Mouse (Mus musculus) mature B cell (primary cell): ENCODE measurements around the gene Tram2.

Source experiments
- in situ Hi-C: fragments of 300-500 bp; cut with MboI; formaldehyde crosslinking; loops from 2 replicates; pipeline ENCODE4 v1.14.3; 2019

Gene Tram2

GRCm38 (mm10) chr1:21014463-21014862 is 64.6 kb downstream of the Tram2 start:
- in situ Hi-C loops, result no loop called here

- in situ Hi-C loops, result no loop called here
Measured at GRCm38 (mm10) chr1:21010282-21010800, 68.7 kb downstream of the Tram2 start.

DNA sequence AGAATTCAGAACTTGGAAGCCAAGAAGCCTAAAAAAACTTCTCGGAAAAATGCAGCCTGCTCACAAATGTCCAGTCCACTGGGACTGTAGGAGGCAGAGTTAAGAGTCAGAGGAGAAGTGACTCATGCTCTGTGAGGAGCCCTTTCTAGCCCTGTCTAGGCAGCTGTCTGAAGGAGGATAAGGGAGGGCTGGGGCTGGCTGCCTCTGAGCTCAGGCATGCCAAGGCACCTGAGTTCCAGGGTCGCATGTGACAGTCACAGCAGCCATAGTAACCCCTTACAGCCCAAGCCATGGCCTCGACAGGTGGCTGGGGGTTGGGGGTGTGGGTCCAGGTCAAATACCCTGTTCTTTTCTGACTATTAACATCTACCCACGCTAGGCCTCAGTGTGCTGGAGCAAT is 70.1 kb downstream of the Tram2 start:
- in situ Hi-C loops, result no loop called here

DNA sequence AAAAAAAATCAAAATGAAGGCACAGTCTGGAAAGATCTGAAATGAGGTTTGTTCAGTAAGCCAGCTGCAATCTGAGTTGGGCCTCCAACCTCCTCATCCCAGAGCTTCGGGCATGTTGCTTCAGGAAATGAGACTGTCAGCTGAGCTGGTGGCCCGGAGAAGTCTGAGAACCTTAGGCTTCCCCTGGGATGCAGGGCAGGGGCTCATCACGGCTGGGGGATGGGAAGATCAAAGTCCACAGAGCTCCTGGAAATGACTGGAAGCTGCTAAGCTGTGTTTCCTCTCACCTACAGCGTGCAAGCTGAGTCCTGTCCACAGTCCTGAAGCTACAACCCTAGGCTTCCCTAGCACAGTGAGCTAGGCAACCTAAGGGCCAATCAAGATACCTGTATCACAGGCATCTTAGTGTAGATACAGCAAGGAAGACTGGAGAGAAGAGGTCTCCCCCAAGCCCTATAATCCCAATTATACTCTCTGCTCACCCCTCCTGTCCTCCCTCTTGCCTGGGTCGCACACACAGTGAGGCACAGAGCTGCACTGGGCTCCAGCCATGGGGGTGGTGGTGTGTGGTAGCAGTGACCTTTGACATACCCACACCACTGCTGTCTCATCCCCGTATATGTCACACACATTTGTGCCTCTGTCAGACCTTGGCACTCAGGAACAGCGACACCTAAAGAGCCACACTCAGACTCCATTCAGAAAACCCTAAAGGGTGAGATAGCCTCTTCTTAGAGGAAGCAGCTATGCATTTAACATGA is 70.9 kb downstream of the Tram2 start:
- in situ Hi-C loops, result no loop called here

DNA sequence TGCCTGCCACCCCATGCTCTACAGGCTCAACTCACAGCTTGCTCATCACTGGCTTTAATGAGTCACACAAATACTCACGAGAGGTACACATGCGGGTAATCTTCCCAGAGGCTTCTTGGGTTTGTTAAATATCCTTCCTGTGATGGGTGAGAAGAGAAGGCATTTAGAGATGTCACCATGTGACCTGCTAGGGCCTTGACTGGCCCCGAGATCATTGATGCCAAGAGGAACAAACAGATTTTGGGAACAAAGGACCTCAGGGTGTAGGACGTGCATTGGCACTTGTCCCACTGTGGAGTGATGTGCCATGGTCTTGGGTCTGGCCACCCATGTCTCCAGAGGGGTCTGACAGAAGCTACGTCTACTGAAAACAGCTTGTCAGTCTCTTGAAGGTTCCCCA is 72.3 kb downstream of the Tram2 start:
- in situ Hi-C loops, result no loop called here

DNA sequence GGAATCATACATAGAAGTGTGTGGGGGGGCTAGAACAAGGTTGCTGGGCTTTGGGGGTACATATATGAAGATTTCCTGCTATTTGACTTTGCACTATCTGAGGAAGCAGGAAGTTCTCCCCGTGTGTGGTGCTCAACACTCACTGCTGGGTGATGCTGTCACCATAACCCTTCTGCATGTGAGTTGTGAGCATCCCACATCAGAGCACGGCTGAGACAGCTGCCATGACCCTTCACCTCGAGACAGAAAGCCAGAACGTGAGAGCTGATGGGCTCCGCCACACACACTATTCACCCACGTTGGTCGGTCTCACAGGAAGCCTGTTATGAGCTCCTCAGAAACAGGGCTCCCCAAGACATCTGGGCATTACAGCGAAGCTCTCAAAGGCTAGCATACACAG is 74.4 kb downstream of the Tram2 start:
- in situ Hi-C loops, result no loop called here

DNA sequence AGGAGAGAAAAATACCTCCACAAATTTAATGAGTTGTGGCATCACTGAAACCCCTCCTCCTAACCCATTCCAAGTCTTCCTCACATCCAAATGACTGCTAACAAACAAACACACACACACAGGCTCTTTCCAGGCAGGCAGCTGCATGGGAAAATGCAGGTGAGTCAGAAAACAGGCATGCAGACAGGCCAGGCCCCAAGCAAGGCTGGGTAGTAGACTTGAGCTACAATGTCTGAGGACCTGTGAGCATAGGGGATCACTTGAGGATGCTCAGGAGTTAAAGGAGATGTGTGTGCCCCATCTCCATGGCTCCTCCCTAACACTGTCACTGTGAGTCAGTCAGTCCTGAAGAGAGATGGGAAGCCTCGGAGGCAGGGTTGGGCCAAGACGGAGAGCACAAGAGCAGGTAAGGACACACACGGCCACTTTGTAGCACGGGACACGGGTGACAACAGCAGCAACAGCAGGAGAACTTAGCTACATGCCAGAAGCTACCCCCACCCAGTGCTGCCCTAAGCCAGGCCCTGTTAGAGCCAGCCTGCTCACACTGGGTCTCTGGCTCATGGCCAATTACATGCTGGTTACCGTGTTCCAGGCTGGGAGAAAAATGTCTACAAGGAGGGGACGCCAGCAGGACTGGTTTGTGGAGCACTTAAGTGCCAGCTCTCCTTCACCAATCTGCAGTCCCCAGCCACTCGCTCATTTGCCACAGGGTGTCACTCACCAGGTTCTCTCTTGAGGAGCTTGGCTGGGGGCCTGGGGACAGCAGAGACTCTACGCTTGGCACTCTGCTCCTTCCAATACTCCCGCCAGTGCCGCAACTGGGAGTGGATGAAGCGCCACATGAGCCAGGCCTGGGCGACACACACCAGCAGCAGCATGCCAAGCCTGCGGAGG is 76.5 kb downstream of the Tram2 start:
- in situ Hi-C loops, result no loop called here

DNA sequence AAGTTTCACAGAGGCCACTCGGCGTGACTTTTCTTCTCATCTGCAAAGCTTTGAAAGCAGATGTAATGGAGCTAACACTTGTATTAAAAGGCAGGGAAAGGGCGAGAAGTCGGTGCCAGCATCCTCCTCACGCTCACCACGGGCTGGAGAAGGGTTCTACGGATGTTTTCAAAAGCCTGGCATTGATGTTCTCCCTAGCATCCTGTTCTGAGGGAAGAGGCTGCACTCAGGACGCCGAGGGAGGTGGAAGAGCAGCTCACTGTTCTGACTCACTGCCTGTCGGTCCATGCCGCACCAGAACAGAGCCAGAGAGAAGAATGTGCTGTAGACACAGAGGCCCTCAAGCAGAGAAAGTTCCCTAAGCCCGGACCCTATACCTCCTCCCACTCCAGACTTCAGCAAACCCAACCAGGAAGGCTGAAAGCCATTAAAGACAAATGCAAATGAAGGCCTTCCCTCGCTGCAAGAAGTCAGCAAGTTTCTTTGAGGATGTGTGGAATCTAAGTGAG is 81.1 kb downstream of the Tram2 start:
- in situ Hi-C loops, result no loop called here

- in situ Hi-C loops, result no loop called here
Measured at GRCm38 (mm10) chr1:20997328-20997689, 81.7 kb downstream of the Tram2 start.

GRCm38 (mm10) chr1:20996603-20997327 is 82.3 kb downstream of the Tram2 start:
- in situ Hi-C loops, result no loop called here

- in situ Hi-C loops, result no loop called here
Measured at GRCm38 (mm10) chr1:20995331-20995986, 83.6 kb downstream of the Tram2 start.

- in situ Hi-C loops, result no loop called here
Measured at GRCm38 (mm10) chr1:20994338-20994737, 84.7 kb downstream of the Tram2 start.

DNA sequence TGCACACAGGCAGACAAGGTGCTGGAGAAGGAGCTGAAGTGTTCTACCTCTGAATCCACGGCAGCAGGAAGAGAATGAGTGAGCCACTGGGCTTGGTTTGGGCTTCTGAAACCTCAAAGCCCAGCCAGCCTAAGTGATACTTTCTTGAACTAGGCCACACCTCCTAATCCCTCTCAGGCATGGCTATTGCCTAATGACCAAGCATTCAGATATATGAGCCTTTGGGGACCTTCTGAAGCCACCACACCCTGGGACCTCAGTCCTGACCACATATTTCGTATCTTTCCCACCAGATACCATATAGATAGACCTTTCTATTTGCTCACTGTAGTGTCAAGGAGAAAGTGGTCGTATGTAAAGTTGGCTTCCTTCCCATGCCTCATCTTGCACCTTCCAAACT is 85.3 kb downstream of the Tram2 start:
- in situ Hi-C loops, result no loop called here

GRCm38 (mm10) chr1:20989461-20990083 is 89.5 kb downstream of the Tram2 start:
- in situ Hi-C loops, result no loop called here

DNA sequence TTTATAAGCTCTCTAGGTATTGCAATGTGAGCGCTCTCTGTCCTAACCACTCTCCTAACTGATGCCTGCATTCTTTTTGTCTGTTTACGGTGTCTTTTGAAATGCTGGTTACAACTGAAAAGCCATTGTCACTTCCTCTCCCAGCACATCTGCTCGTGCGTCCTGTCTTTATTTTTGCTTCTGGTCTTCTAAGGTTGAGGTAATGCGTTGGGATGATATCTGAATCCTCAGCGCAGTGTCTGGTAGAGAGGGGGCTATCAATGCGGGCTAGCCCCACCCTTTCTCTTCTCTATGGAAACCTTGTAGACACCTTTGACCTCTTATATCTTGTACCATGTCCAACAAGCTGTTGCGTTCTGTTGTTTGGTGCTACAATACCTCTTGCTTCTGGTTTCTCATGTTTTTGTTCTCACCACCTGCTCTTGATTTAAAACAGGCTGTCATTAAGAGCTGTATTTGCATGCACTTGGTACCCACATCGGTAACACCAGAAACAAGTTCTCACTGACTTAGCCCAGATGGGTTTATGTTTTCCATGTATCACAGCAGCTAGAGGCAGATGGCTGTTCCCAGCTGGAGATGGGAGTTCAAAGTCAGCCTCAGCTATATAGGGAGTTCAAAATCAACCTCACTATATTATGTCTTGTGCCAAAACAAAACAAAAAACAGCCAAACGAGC is 92.5 kb downstream of the Tram2 start:
- in situ Hi-C loops, result no loop called here

- in situ Hi-C loops, result no loop called here
Measured at GRCm38 (mm10) chr1:20984582-20984981, 94.4 kb downstream of the Tram2 start.

DNA sequence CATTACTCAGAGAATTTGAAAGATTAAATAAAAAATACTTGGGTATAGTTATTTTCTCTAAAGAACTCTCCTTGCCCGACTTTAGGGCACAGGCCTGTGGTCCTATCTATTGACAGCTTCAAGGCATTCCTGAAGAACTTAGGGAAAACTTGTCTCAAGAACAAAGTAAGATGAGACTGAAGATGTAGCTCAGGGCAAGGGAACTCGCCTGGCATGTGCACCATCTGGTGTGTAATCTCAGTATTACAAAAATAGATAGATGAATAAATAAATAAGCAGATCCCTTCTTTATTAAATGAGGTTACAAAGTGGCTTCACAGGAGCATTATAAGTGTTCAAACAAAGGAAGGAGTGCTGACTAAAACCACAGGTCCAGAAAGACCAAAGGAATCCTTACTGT is 94.9 kb downstream of the Tram2 start:
- in situ Hi-C loops, result no loop called here

- in situ Hi-C loops, result no loop called here
Measured at GRCm38 (mm10) chr1:20981764-20982163, 97.3 kb downstream of the Tram2 start.

DNA sequence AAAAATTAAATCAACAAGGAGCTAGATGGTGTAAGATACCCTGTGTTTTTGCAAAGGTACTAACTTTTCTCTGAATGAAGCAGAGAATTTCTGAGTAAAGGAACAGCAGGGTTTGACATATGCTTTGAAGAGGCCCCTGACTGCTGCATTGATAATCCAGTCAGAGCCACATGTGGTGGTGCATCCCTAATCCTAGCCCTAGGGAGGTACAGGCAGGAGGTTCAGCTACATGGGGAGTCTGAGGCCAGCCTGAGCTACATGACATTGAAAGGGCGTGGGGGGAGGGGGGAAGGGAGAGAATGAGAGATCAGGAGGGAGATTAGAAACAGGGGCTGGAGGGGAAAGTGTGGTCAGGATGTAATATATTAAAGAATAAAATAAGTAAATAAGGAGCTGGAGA is 98.5 kb downstream of the Tram2 start:
- in situ Hi-C loops, result no loop called here

DNA sequence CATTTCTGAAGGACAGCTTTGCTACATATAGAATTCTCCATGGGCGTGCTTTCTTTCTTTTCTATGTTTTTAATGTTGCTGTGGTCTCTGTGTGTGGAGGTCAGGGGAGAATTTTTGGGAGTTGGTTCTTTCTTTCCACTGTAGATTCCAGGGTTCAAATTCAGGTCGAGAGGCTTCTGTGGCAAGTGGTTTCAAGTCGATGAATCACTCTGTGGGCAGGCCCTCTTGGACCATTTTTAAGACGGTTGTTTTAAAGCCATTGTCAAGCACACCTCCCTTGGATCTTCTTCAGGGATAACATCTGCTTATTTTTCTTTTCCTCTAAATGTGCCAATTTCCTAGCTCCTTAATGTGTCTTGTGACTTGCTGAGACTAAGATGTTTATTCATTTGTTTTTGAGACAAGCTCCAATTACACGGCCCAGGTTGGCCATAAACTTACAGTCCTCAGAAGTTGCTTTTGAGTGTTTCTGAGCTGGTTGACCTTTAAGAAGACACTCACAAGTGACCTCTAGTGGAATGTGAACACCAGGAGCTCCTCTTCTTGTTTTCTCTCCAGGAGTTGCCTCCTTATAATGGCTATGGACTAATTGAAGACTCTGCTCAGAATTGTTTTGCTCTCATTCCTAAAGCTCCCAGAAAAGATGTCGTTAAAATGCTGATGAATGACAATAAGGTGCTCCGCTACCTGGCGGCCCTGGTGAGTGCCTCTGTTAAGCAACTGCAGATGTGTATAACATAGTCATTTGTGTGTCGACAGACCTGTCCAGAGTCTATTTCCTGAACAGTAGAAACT is 104.5 kb downstream of the Tram2 start:
- in situ Hi-C loops, result no loop called here
